Mouse (Mus musculus) lung, adult 2 months (tissue): Measurements from ENCODE around the gene Dok4. TPM values are rescaled to one million over a fixed set of nuclear protein-coding genes. Genes with fewer than 3 reads are reported as not detected.
A peak's percentile ranks its signal among the peaks of the same experiment; 100 is the strongest.

ENCODE experiments used
- DNase-seq: peaks from one replicate; pipeline ENCODE4 v3.0.0; 2022
- H3K4me1 ChIP-seq: fragments of 200-500 bp; 2 replicates; pipeline ENCODE4 v1.6.1; 2011; ENCODE audit warnings: low read length; ENCODE audit not compliant: control insufficient read depth, insufficient read depth
- H3K4me3 ChIP-seq: fragments of 200-500 bp; replicated peaks from 2 replicates; pipeline ENCODE3; 2011; ENCODE audit warnings: low read depth, mild to moderate bottlenecking, control low read depth, low read length; ENCODE audit errors: extremely low read depth
- CTCF ChIP-seq: fragments of 200-500 bp; IDR thresholded peaks from 2 replicates; pipeline ENCODE4 v1.5.1; 2011; ENCODE audit warnings: mild to moderate bottlenecking, low read length, control low read depth; ENCODE audit not compliant: insufficient read depth
- POLR2A ChIP-seq: fragments of 200-500 bp; IDR thresholded peaks from 2 replicates; pipeline ENCODE4 v1.6.1; 2011; ENCODE audit warnings: low read depth, mild to moderate bottlenecking, control low read depth, low read length, borderline replicate concordance; ENCODE audit errors: extremely low read depth
- WGBS: fragments of 180-500 bp; shearing (Covaris S2); methylation state at CpG from one replicate; pipeline ENCODE4 v1.1.7; 2018; 5-methylcytosine and 5-hydroxymethylcytosine counted together
- polyA plus RNA-seq: library from polyadenylated mRNA; depleted of rRNA; stranded (reverse); fragments of >200 nt; gene quantifications from 2 replicates; pipeline ENCODE4 v1.2.3, GENCODE M21; 2012

Dok4 gene
- polyA plus RNA-seq, 1 experiment: 39.6 TPM

GRCm38 (mm10) chr8:94871108-94871894 is 4.8 kb downstream of the Dok4 start:
- peak; percentile 65 for DNase-seq
- H3K4me3 ChIP-seq: peak overlapping the region; percentile 40
- WGBS: 2% methylated on average over 7 of the region's 7 CpGs
- peaks cover 19% of the 10 kb centered on the region for H3K4me1 ChIP-seq
- no peak for TF ChIP-seq POLR2A
- TF ChIP-seq CTCF: no peak

DNA sequence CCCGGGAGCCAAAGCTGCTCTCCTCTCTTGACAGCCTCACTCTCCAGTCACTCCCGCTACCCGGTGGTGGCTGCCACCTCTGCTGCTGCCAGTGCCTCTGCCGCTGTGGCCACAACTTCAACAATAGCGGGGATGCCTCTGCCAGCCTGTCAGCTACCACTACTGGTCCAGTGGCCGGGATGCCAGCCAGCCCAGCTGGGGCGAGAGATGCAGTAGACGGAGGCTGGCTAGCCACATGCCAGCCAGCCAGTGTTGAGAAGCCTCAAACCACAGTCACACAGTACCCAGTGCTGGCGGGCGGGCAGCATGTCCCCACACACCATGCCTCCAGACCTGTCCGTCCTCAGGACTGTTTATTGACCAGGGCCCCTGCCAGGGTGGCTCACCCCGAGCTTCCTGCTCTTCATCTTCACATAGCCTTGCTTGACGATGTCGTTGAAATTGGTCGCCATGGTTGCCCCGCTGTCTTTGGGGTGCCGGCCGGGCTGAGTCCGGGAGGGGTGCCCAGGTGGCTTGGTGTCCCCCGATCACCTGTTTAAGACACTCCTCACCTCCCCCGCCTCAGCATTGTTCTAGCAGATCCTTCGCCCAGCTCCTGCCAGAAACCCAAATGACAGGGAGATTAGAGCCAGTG is 5.5 kb downstream of the Dok4 start:
- Histone ChIP-seq H3K4me3 (peak overlapping the region; percentile 40), H3K4me1 (peaks cover 19% of the 10 kb centered on the region)
- 4% methylated on average over 22 of the region's 22 CpGs for WGBS
- TF ChIP-seq POLR2A (no peak), CTCF (no peak)
- peak; percentile 27 for DNase-seq

- DNase-seq: no peak
- TF ChIP-seq CTCF (no peak), POLR2A (no peak)
- Histone ChIP-seq H3K4me1 (peaks cover 14% of the 10 kb centered on the region), H3K4me3 (no peak overlapping the region)
- 49% methylated on average over 4 of the region's 4 CpGs for WGBS
Observed at GRCm38 (mm10) chr8:94870003-94870402, 6.1 kb downstream of the Dok4 start.

- no peak for DNase-seq
- no peak for TF ChIP-seq POLR2A
- TF ChIP-seq CTCF: no peak
- WGBS: 52% methylated on average over 7 of the region's 7 CpGs
- Histone ChIP-seq H3K4me1 (peaks cover 13% of the 10 kb centered on the region), H3K4me3 (no peak overlapping the region)
Observed at GRCm38 (mm10) chr8:94869146-94869545, 7.0 kb downstream of the Dok4 start.

DNA sequence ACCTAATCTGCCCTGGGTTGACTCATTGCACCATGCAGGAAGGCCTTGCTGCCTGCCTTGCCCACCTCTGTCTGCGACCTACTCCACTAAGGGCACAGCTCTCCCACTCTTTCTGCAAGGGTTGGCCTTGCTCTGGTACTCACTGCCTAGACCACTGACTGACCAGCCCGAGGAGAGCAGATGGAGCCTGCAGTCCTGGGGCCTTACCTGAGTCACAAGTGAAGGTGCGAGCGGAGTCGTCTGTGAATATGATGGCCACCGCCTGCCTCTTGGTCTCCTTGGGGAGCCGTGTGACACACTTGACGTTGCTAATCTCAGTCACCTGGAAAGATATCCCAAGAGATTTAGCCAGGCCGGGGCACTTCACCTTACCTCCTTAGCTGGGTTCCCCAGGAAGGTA is 9.2 kb downstream of the Dok4 start:
- DNase-seq: no peak
- peaks cover 10% of the 10 kb centered on the region for H3K4me1 ChIP-seq
- 88% methylated on average over 9 of the region's 9 CpGs for WGBS
- no peak overlapping the region for H3K4me3 ChIP-seq
- TF ChIP-seq POLR2A: no peak
- no peak for TF ChIP-seq CTCF

DNA sequence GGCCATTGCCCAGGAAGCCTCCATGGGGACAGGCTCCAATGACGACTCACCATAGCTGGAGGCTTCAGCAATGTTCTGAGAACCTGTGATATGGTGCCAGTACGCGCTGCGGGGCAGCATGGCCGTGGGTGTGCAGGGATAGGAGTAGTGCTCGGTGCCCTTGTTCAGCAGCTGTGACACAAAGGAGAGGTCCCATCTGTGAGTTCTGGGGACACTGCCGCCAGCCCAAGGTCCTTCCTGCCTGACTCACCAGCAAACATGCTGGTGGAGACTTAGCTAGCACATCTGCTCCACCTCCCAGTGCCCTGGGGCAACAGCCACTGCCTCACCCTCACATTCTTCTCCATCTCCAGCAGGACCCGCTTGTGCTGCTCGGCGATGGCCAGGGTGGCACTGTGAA is 10.8 kb downstream of the Dok4 start:
- H3K4me3 ChIP-seq: no peak overlapping the region
- no peak for DNase-seq
- peaks cover under 1% of the 10 kb centered on the region for H3K4me1 ChIP-seq
- WGBS: 75% methylated on average over 10 of the region's 10 CpGs
- no peak for TF ChIP-seq POLR2A
- no peak for TF ChIP-seq CTCF

DNA sequence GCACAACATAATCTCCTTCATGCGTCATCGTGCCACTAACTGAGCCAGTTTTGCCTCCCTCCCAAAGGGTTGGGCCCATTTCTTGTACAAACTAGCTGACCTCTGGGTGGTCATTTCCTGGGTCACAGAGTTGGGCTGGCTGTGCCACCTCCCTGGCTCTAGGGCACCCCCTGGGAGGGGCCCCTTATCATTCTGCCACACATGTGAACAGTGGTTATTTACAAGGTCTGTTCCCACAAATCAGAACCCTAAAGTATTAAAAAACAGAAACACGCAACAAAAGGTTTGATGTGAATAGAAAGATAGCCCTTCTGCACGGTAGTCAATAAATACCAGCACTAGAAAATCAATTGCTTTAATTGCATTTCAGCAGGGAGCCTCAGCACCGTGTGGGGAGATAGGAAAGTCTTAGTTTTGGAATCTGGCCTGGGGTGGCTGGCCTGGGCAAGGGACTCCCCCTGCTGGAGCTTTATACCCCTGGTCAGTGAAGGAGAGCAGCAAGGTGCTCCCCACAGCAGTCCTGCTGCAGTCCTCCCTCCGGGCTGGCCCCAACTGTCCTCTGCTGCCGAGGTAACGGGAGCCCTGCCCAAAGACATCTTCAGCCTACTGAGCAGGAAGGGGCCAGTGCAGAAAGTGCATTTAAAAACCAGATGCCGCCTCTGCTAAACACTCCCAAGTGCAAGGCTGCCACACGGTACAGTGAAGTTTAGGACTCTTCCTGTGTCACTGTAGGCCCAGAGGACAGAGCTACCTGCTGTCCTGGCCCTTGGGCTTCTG is 12.0 kb downstream of the Dok4 start:
- no peak for DNase-seq
- no peak overlapping the region for H3K4me3 ChIP-seq
- no peak for TF ChIP-seq POLR2A
- no peak for TF ChIP-seq CTCF
- H3K4me1 ChIP-seq: no peaks in the 10 kb centered on the region
- 56% methylated on average over 10 of the region's 10 CpGs for WGBS

DNA sequence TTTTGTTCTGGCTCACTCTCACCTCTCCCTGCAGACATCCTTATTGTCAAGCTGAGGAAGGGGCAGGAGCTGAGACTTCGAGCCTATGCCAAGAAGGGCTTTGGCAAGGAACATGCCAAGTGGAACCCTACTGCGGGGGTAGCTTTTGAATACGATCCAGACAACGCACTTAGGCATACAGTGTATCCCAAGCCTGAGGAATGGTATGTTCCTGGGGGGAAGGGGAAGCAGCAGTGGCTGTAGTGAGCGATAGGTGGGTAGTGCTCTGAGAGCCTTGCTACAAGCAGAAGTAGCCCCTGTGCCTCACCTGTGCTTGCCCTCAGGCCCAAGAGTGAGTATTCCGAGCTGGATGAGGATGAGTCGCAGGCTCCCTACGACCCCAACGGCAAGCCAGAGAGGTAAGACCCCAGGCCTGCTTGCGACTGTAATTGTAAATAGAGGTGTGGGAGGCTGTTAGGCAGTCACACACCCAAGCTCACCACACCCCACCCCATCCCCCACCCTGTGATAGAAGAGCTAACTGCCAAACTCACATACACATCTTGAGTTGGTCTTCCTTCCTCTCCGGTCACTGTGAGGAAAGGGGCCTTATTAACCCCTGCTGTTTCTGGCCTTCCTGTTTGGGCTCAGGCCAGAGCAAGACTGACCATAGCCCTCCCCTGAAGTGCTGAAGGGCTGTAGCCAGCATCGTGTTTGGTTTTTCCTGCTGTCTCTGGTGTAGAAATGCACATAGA is 13.5 kb downstream of the Dok4 start:
- no peak overlapping the region for H3K4me3 ChIP-seq
- DNase-seq: no peak
- TF ChIP-seq CTCF (no peak), POLR2A (no peak)
- WGBS: 62% methylated on average over 12 of the region's 12 CpGs
- no peaks in the 10 kb centered on the region for H3K4me1 ChIP-seq

GRCm38 (mm10) chr8:94861352-94861910 is 14.7 kb downstream of the Dok4 start:
- H3K4me3 ChIP-seq: no peak overlapping the region
- 71% methylated on average over 8 of the region's 8 CpGs for WGBS
- DNase-seq: peak; percentile 58
- H3K4me1 ChIP-seq: no peaks in the 10 kb centered on the region
- peak; percentile 38 for TF ChIP-seq CTCF
- no peak for TF ChIP-seq POLR2A
